Mouse (Mus musculus): ENCODE results near the gene Paqr7.
A peak's percentile ranks its signal among the peaks of the same experiment; 100 is the strongest.

The Paqr7 gene

GRCm38 (mm10) chr4:134496595-134497210 is at the start of gene Paqr7:
TSS of gene Paqr7 (plus strand) at chr4:134496697.
- peak; percentile 88 for DNase-seq

- no peak for DNase-seq
These were observed 48.5 kb upstream of the Paqr7 start for GRCm38 (mm10) chr4:134447966-134448365.

- peak; percentile 18 for DNase-seq
These were observed 46.7 kb upstream of the Paqr7 start for GRCm38 (mm10) chr4:134449595-134450391.

GRCm38 (mm10) chr4:134450392-134451195 is 45.9 kb upstream of the Paqr7 start:
- DNase-seq = peak; percentile 62

GRCm38 (mm10) chr4:134451484-134451883 is 45.0 kb upstream of the Paqr7 start:
- DNase-seq = no peak

- peak; percentile 30 for DNase-seq
These were observed 42.7 kb upstream of the Paqr7 start for GRCm38 (mm10) chr4:134453619-134454400.

- DNase-seq = peak; percentile 47
These were observed 41.2 kb upstream of the Paqr7 start for GRCm38 (mm10) chr4:134455310-134455709.

- DNase-seq = no peak
These were observed 39.2 kb upstream of the Paqr7 start for GRCm38 (mm10) chr4:134457130-134457825.

- no peak for DNase-seq
These were observed 37.6 kb upstream of the Paqr7 start for GRCm38 (mm10) chr4:134458856-134459255.

GRCm38 (mm10) chr4:134460277-134460676 is 36.2 kb upstream of the Paqr7 start:
- DNase-seq = no peak

GRCm38 (mm10) chr4:134461252-134461651 is 35.2 kb upstream of the Paqr7 start:
- no peak for DNase-seq

GRCm38 (mm10) chr4:134465789-134466188 is 30.7 kb upstream of the Paqr7 start:
- no peak for DNase-seq

GRCm38 (mm10) chr4:134466381-134467262 is 29.9 kb upstream of the Paqr7 start:
- no peak for DNase-seq

- peak; percentile 45 for DNase-seq
These were observed 28.9 kb upstream of the Paqr7 start for GRCm38 (mm10) chr4:134467435-134468214.

- DNase-seq = peak; percentile 97
These were observed 28.3 kb upstream of the Paqr7 start, which contains the start of gene Stmn1 for GRCm38 (mm10) chr4:134468215-134468575. TSS of gene Stmn1 (plus strand) at chr4:134468320.

- peak; percentile 96 for DNase-seq
These were observed 27.8 kb upstream of the Paqr7 start for GRCm38 (mm10) chr4:134468578-134469266.

GRCm38 (mm10) chr4:134469341-134469796 is 27.1 kb upstream of the Paqr7 start:
- no peak for DNase-seq

- DNase-seq = no peak
These were observed 26.5 kb upstream of the Paqr7 start for GRCm38 (mm10) chr4:134469985-134470384.

GRCm38 (mm10) chr4:134471469-134471868 is 25.0 kb upstream of the Paqr7 start:
- no peak for DNase-seq

All from kidney, postnatal 14 days (tissue).